Mouse (Mus musculus): Measurements from ENCODE around the gene Mapk12.

Gene Mapk12

GRCm38 (mm10) chr15:89137378-89138045, 3.0 kb downstream of the Mapk12 start:
- DNase-seq (ENCODE audit: low spot score): no peak

- DNase-seq (ENCODE audit: low spot score): no peak
These were observed 3.9 kb downstream of the Mapk12 start for GRCm38 (mm10) chr15:89136461-89137155.

GRCm38 (mm10) chr15:89131316-89131715, 9.2 kb downstream of the Mapk12 start:
- no peak for DNase-seq (ENCODE audit: low spot score)

GRCm38 (mm10) chr15:89130245-89130644, 10.3 kb downstream of the Mapk12 start:
- no peak for DNase-seq (ENCODE audit: low spot score)

GRCm38 (mm10) chr15:89128382-89129350, 11.8 kb downstream of the Mapk12 start, which contains the start of gene Hdac10:
Hdac10 (minus strand) TSS chr15:89128700.
- DNase-seq (ENCODE audit: low spot score): no peak

GRCm38 (mm10) chr15:89127364-89127940, 13.1 kb downstream of the Mapk12 start:
- no peak for DNase-seq (ENCODE audit: low spot score)

- DNase-seq (ENCODE audit: low spot score): no peak
These were observed 13.9 kb downstream of the Mapk12 start for GRCm38 (mm10) chr15:89126622-89127021.

- no peak for DNase-seq (ENCODE audit: low spot score)
These were observed 15.2 kb downstream of the Mapk12 start for GRCm38 (mm10) chr15:89125351-89125750.

GRCm38 (mm10) chr15:89124312-89124711, 16.2 kb downstream of the Mapk12 start:
- DNase-seq (ENCODE audit: low spot score): no peak

- DNase-seq (ENCODE audit: low spot score): no peak
These were observed 16.9 kb downstream of the Mapk12 start for GRCm38 (mm10) chr15:89123595-89123994.

- DNase-seq (ENCODE audit: low spot score): peak; percentile 85
These were observed 17.7 kb downstream of the Mapk12 start, which contains the start of gene Tubgcp6 for GRCm38 (mm10) chr15:89122649-89123366. Tubgcp6 (minus strand) TSS chr15:89123112.

- no peak for DNase-seq (ENCODE audit: low spot score)
These were observed 22.5 kb downstream of the Mapk12 start for GRCm38 (mm10) chr15:89118007-89118406.

- no peak for DNase-seq (ENCODE audit: low spot score)
These were observed 30.4 kb downstream of the Mapk12 start for GRCm38 (mm10) chr15:89110147-89110546.

GRCm38 (mm10) chr15:89106976-89107375, 33.5 kb downstream of the Mapk12 start:
- no peak for DNase-seq (ENCODE audit: low spot score)

GRCm38 (mm10) chr15:89106073-89106472, 34.4 kb downstream of the Mapk12 start:
- DNase-seq (ENCODE audit: low spot score): no peak

- no peak for DNase-seq (ENCODE audit: low spot score)
These were observed 36.1 kb downstream of the Mapk12 start for GRCm38 (mm10) chr15:89104425-89104824.

GRCm38 (mm10) chr15:89103921-89104320, 36.6 kb downstream of the Mapk12 start:
- no peak for DNase-seq (ENCODE audit: low spot score)

- DNase-seq (ENCODE audit: low spot score): no peak
These were observed 37.9 kb downstream of the Mapk12 start for GRCm38 (mm10) chr15:89102646-89103045.

GRCm38 (mm10) chr15:89100823-89101222, 39.7 kb downstream of the Mapk12 start:
- DNase-seq (ENCODE audit: low spot score): no peak

GRCm38 (mm10) chr15:89098616-89099015, 41.9 kb downstream of the Mapk12 start:
- DNase-seq (ENCODE audit: low spot score): no peak

GRCm38 (mm10) chr15:89097450-89097849, 43.1 kb downstream of the Mapk12 start:
- no peak for DNase-seq (ENCODE audit: low spot score)
